Mouse (Mus musculus): ENCODE data around the gene Kcnk12.

Kcnk12 gene

DNA sequence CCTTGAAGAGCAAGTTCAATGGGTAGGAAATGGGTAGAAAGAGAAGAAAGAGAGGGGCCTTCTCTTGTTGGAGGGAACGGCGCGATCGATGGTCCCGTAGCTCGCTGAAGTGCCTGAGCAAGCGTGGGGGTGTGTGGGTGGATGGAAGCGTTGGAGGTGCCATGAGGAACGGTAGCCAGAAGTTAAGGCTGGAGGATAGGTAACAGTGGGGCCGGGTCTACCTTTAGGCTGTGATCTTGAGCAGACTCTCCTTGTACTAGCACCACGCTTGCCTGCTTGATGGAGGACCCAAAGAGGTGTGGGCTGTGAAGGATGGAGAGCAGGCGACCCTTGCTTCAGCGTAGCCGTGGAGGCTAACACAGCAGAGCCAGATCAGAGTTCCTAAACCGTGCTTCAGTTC, 12.1 kb downstream of the Kcnk12 start:
- in situ Hi-C loops (cut with MboI, MseI): no loop called here

DNA sequence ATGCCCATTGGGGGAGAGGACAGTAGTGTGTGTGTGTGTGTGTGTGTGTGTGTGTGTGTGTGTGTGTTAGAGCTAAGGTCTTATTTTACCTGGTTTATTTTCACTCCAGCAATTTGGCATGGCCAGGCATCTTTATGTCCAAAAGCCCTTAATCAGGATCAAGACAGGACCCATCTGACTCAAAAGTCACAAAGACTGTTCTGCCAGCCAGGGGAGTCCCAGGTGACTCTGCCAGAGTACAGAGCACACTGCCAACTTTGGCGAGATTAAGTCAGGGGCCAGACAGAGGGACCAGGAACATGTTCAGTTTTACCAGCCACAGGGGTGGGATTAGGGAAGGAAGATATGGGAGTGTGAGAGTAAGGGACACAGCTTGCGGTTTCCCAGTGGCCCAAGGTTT, 12.9 kb downstream of the Kcnk12 start:
- in situ Hi-C loops (cut with MboI, MseI): no loop called here

- in situ Hi-C loops (cut with MboI, MseI): no loop called here
These were observed 13.5 kb downstream of the Kcnk12 start for GRCm38 (mm10) chr17:87784141-87784831.

DNA sequence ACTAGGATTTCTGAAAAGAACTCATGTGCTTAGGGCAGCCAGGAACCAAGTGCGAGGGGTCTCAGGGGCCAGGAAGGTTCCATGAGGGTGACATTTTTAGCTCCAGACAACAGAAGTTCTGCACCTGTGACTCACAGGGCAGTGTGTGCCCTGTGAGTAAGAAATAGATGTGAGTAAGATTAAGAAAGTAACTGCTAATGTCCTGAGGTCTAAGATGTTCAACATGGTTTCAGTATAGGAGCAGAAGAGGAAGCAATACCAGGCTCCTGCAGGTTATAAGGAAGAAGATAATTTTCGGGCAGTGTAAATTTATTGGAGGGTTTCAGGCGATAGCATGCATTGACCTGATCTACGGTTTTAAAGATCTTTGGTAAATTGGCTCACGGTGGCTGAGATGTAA, 16.6 kb downstream of the Kcnk12 start:
- in situ Hi-C loops (cut with MboI, MseI): no loop called here

GRCm38 (mm10) chr17:87780164-87780563, 17.6 kb downstream of the Kcnk12 start:
- in situ Hi-C loops (cut with MboI, MseI): no loop called here

DNA sequence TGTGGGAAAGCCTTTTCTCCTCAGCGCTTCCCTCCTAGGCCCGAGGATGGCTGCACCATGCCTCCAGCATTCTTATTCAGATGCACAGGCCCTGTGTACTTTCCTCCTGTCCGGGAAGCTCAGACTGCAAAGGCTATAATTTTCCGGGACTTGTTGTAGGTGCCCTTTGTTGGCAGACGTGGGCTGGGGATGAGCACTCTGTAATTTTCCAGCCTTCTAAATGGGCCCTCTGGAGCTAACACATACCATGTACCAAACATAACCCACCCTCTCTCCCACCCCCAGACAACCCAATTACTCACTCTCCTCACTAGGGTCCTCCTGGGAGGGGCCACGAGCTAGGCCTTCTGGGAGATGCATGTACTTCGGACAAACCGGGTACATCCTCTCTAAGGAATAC, 22.8 kb downstream of the Kcnk12 start:
- in situ Hi-C loops (cut with MboI, MseI): loop anchor here in 1 of 2 experiments (5.0 kb wide), 1 partner anchor 172 kb away; no protein-coding TSS in a partner anchor

GRCm38 (mm10) chr17:87773175-87773574, 24.6 kb downstream of the Kcnk12 start:
- in situ Hi-C loops (cut with MboI, MseI): loop anchor here in 1 of 2 experiments (5.0 kb wide), 1 partner anchor 174 kb away; no protein-coding TSS in a partner anchor

GRCm38 (mm10) chr17:87770766-87771165, 27.0 kb downstream of the Kcnk12 start:
- in situ Hi-C loops (cut with MboI, MseI): loop anchor here in 1 of 2 experiments (5.0 kb wide), 1 partner anchor 177 kb away; no protein-coding TSS in a partner anchor

GRCm38 (mm10) chr17:87766888-87767287, 30.9 kb downstream of the Kcnk12 start:
- in situ Hi-C loops (cut with MboI, MseI): loop anchor here in 1 of 2 experiments (5.0 kb wide), 1 partner anchor 185 kb away; no protein-coding TSS in a partner anchor

DNA sequence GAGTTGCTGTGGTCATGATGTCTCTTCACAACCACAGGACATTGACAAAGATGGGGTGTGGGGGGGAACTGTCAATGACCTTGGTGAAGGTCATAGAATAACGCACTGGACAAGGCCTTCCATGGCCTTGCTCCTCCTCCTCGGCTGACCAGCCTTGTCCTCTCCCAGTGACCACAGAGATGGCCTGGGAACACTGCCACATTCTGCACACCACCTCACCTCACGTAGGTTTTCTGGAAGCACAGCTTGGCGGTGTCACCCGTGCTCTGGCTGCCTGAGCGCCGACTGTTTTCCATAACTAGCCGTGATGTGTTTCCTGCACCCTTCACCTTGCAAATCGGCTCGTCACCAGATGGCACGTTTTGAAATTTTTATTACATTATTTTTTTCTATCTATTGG, 32.8 kb downstream of the Kcnk12 start:
- in situ Hi-C loops (cut with MboI, MseI): loop anchor here in 1 of 2 experiments (5.0 kb wide), 1 partner anchor 187 kb away; no protein-coding TSS in a partner anchor

DNA sequence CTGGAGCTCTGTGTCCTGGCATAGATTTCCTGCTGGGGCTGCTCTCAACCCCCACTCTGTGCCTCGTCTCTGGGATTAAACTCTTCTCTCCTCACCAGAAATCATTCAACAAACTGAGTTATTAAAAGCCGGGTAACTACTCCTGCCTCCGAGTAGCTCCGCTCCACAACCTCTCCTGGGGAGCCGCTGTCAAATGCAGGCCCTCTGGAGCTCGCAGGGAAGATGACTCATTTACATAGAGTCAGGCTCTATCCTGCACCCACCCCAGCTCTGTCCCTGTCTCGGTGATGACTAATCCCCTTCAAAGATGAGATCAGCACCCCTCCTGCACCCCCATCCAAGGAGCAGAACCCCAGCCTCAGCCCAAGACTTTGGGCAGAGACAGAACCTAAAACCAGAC, 34.6 kb downstream of the Kcnk12 start:
- in situ Hi-C loops (cut with MboI, MseI): no loop called here

DNA sequence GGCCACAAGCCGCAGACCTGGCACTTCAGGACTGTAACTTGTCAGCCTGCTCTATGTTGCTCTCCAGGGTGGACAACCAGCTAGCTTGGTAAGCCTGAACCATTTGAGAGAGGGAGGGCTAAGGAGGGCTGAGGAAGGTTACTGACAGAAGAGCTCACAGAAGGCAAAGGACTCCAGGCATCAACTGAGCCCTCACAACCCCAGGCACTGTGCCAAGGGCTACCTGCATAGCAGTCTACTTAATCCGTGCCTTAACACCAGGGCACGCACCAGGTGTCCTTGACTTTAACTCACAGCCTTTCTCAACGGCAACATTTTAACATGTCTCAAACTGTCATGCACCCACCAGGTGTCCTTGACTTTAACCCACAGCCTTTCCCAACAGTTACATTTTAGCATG, 37.5 kb downstream of the Kcnk12 start:
- in situ Hi-C loops (cut with MboI, MseI): no loop called here

- in situ Hi-C loops (cut with MboI, MseI): no loop called here
These were observed 51.6 kb downstream of the Kcnk12 start for GRCm38 (mm10) chr17:87745926-87746888.

DNA sequence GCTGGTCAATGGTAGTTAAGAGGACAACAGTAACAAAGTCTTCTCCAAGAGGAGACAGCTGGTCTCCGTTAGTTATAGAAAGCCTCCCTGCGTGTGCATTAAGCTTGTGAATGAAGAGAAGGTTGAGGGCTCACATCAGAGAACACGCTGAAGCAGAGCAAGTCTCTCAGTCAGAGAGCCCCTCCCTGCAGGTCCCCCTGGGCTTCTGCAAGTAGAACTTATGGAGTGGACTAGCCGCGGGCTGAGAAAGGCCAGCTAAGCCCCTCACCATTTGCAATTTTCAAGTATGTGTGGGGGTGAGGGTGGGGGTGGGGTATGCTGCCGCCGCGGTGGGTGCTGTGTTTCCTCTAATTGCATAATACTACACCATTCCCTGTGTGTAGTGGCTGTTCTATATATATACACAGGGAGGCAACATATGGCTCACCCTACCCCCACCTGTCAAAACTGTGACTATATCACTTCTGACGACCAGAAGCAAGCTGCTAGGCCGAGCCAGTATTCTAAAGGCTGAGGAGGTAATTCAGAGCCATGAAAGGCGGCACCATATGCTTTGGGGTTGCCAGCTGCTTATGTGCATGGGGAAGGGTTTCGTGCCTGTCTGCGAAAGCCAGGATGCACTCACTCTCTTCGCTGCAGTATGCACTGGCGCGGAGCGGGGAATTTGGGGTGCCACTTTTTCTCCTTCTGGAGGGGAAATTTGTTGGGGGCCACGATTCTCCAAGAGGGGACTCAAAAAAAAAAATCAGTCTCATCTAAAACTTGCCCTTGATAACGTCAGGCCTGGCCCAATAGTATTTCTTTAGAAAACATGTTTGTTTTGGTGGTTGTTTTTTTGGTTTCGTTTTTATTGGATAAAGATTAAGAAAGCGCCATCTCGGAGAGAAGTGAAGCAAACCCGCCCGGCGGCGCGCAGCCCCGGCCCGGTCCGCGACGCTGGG, 52.5 kb downstream of the Kcnk12 start:
- in situ Hi-C loops (cut with MboI, MseI): no loop called here

DNA sequence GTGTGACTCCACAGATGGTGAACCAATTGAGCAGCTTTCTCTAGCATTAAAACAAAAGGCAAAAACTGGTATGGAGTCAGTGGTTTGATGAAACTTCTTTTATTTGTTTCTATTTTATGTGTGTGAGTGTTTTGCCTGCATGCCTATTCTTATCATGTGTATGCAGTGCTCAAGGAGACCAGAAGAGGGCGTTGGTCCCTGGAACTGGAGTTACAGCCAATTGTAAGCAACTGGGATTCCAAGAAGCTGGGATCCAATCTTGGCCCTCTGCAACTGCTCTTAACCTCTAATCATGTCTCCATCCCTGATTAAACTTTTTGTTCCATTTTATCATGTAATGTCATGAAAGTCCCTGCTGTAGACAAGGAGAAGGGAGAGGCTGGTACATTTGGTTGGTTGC, 58.0 kb downstream of the Kcnk12 start:
- in situ Hi-C loops (cut with MboI, MseI): no loop called here

GRCm38 (mm10) chr17:87737144-87737543, 60.6 kb downstream of the Kcnk12 start:
- in situ Hi-C loops (cut with MboI, MseI): no loop called here

- in situ Hi-C loops (cut with MboI, MseI): no loop called here
These were observed 63.3 kb downstream of the Kcnk12 start for GRCm38 (mm10) chr17:87734471-87734870.

- in situ Hi-C loops (cut with MboI, MseI): no loop called here
These were observed 65.8 kb downstream of the Kcnk12 start for GRCm38 (mm10) chr17:87731962-87732361.

- in situ Hi-C loops (cut with MboI, MseI): no loop called here
These were observed 71.1 kb downstream of the Kcnk12 start for GRCm38 (mm10) chr17:87726489-87727356.

GRCm38 (mm10) chr17:87724727-87725126, 73.1 kb downstream of the Kcnk12 start:
- in situ Hi-C loops (cut with MboI, MseI): no loop called here
